Mouse (Mus musculus): ENCODE data around the gene Htr3a. TPM values are rescaled to one million over a fixed set of nuclear protein-coding genes. Genes with fewer than 3 reads are reported as not detected.

Htr3a gene
- total RNA-seq, 2 experiments from 2014 or later, result 5.6 to 7.3 TPM

DNA sequence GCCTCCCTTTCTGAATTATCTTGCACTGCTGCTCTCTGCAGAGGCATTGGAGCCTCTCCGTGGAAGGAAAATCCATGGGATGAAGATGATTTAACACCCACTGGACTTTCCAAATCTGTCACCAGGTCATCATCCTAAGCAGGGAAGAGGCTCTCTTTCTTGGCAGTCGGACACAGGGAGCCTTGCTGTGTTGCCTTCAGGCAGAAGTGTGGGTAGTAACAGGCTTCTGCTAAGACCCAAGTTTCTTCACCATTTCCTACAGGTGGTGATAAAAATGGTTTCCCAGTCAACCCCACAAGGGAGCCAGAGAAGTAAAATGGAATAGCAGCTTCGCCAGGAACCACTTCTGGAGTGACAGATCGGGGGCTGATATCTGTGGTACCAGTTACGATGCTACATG, 61.4 kb downstream of the Htr3a start:
- no peak for DNase-seq (ENCODE audit: low spot score in 2 of 2)

Other genes with a start within 250 kb of the Htr3a start
- 10 to 100 TPM; 58.2 to 66.3 TPM for gene Zbtb16, start 74.9 kb downstream of the Htr3a start, total RNA-seq (2021)
- not detected for gene Htr3b, start 53.9 kb upstream of the Htr3a start, total RNA-seq (2021)
- 10 to 100 TPM; 36.3 to 39.2 TPM for gene Usp28, start 74.3 kb upstream of the Htr3a start, total RNA-seq (2021)
- 10 to 100 TPM; 14.9 to 15.4 TPM for gene Zw10, start 144.5 kb upstream of the Htr3a start, total RNA-seq (2021)
- gene Tmprss5, start 170.2 kb upstream of the Htr3a start, total RNA-seq (2021), result 1 to 10 TPM in 1 of 2 experiments, under 1 TPM in 1; 0.46 to 1.1 TPM

Data from layer of hippocampus, postnatal 10 days (tissue).